Mouse (Mus musculus): ENCODE data around the gene Isoc2a. TPM values are rescaled to one million over a fixed set of nuclear protein-coding genes. Genes with fewer than 3 reads are reported as not detected.

Gene Isoc2a
- polyA plus RNA-seq, 1 experiment, result 4.3 TPM

DNA sequence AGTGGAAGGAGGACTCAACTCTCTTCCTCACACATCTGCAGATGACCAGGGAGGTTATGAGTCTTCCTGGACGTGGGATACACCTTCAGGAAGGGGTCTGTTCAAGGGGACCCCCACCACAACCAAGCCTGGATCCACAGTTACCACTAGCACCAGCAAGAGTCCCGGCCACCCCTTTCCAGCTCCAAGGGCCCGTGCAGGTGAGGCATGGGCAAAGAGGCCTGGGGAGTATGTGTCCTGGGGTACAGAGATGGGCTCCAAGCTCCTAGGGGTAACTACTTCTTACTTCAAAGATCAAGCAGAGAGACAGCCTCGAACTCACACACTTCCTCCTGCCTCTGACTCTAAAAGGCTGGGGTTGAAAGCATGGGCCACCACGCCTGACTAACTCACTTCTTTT lies 65.7 kb downstream of the Isoc2a start:
- Histone ChIP-seq H3K9ac (ENCODE audit: low read depth, poor library complexity, severe bottlenecking) (no peak overlapping the region), H3K9me3 (replicated peaks; ENCODE audit: control insufficient read depth, insufficient read depth, low read length, poor library complexity, severe bottlenecking) (no peaks in the 10 kb centered on the region), H3K27ac (ENCODE audit: insufficient read depth, low read length) (no peak overlapping the region), H3K4me1 (ENCODE audit: control insufficient read depth, insufficient read depth, low read length) (no peaks in the 10 kb centered on the region), H3K36me3 (ENCODE audit: control insufficient read depth, insufficient read depth, low read length, poor library complexity, severe bottlenecking) (no peaks in the 10 kb centered on the region), H3K27me3 (ENCODE audit: control insufficient read depth, insufficient read depth, low read length, poor library complexity, severe bottlenecking) (no peaks in the 10 kb centered on the region), H3K4me3 (ENCODE audit: low read depth, low read length) (no peak overlapping the region)
- no peak for TF ChIP-seq POLR2A (IDR thresholded peaks at IDR 0.05; ENCODE audit: insufficient read depth, low read length)
- no peak for TF ChIP-seq CTCF (IDR thresholded peaks at IDR 0.05; ENCODE audit: low read depth, low read length)
- no peak for TF ChIP-seq EP300 (IDR thresholded peaks at IDR 0.05; ENCODE audit: insufficient read depth, low read depth, low read length)

DNA sequence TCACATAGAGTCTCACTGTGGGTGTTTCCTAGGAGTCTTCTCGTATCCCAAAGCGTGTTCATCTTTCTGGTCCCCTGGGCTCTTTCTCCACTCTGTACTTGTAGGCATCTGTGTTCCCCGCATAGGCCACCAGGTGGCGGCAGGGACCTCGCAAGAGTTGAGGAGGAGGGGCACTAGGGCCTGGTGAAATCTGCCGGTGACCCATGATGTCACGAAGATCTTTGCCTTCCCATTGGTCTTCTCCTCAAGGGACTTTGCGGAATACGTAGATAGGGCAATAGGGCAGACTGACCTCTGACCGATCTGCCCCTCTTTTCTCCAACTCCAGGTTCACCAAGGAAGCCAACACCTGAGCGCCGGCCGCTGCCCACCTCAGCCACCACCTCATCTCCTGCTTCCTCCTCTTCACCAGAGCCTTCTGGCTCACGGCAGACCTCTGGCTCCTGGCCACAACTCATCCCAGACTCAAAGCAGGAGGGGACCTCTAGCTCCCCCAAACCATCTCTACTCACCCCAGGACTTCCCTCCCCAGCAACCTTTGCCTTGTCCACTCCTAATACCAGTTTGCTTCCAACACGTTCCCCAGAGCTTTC lies 66.4 kb downstream of the Isoc2a start:
- no peaks in the 10 kb centered on the region for H3K9me3 ChIP-seq (replicated peaks; ENCODE audit: control insufficient read depth, insufficient read depth, low read length, poor library complexity, severe bottlenecking)
- H3K27ac ChIP-seq (ENCODE audit: insufficient read depth, low read length), result no peak overlapping the region
- no peaks in the 10 kb centered on the region for H3K4me1 ChIP-seq (ENCODE audit: control insufficient read depth, insufficient read depth, low read length)
- H3K36me3 ChIP-seq (ENCODE audit: control insufficient read depth, insufficient read depth, low read length, poor library complexity, severe bottlenecking), result no peaks in the 10 kb centered on the region
- TF ChIP-seq CTCF (IDR thresholded peaks at IDR 0.05; ENCODE audit: low read depth, low read length) (peak; percentile 93), POLR2A (IDR thresholded peaks at IDR 0.05; ENCODE audit: insufficient read depth, low read length) (no peak), EP300 (IDR thresholded peaks at IDR 0.05; ENCODE audit: insufficient read depth, low read depth, low read length) (no peak)
- H3K4me3 ChIP-seq (ENCODE audit: low read depth, low read length), result peak overlapping the region; percentile 28
- H3K9ac ChIP-seq (ENCODE audit: low read depth, poor library complexity, severe bottlenecking), result no peak overlapping the region
- no peaks in the 10 kb centered on the region for H3K27me3 ChIP-seq (ENCODE audit: control insufficient read depth, insufficient read depth, low read length, poor library complexity, severe bottlenecking)

Other genes with a start within 250 kb of the Isoc2a start
- gene Tmem86b, start 245.7 kb upstream of the Isoc2a start, polyA plus RNA-seq (2011; ENCODE audit: insufficient read depth, insufficient read length, low read depth, missing spikeins), result 3.8 and 5.5 TPM in 2 replicates
- gene Ppp6r1, start 218.1 kb upstream of the Isoc2a start, polyA plus RNA-seq (2011; ENCODE audit: insufficient read depth, insufficient read length, low read depth, missing spikeins), result 58.6 and 66.3 TPM in 2 replicates
- gene Hspbp1, start 192.1 kb upstream of the Isoc2a start, polyA plus RNA-seq (2011; ENCODE audit: insufficient read depth, insufficient read length, low read depth, missing spikeins), result 51.8 and 63.3 TPM in 2 replicates
- gene Brsk1, start 186.5 kb upstream of the Isoc2a start, polyA plus RNA-seq (2011; ENCODE audit: insufficient read depth, insufficient read length, low read depth, missing spikeins), result 10.9 TPM in 2 replicates
- not detected in 2 replicates for gene Tmem150b, start 151.9 kb upstream of the Isoc2a start, polyA plus RNA-seq (2011; ENCODE audit: insufficient read depth, insufficient read length, low read depth, missing spikeins)
- gene Kmt5c, start 137.0 kb upstream of the Isoc2a start, polyA plus RNA-seq (2011; ENCODE audit: insufficient read depth, insufficient read length, low read depth, missing spikeins), result 69.0 and 72.3 TPM in 2 replicates
- gene Cox6b2, start 124.1 kb upstream of the Isoc2a start, polyA plus RNA-seq (2011; ENCODE audit: insufficient read depth, insufficient read length, low read depth, missing spikeins), result 319 and 368 TPM in 2 replicates
- not detected in 2 replicates for gene Fam71e2, start 105.9 kb upstream of the Isoc2a start, polyA plus RNA-seq (2011; ENCODE audit: insufficient read depth, insufficient read length, low read depth, missing spikeins)
- gene Il11, start 94.3 kb upstream of the Isoc2a start, polyA plus RNA-seq (2011; ENCODE audit: insufficient read depth, insufficient read length, low read depth, missing spikeins), result 1.4 and 1.9 TPM in 2 replicates
- gene Tmem190, start 94.2 kb upstream of the Isoc2a start, polyA plus RNA-seq (2011; ENCODE audit: insufficient read depth, insufficient read length, low read depth, missing spikeins), result not detected in 2 replicates
- gene Tmem238, start 87.5 kb upstream of the Isoc2a start, polyA plus RNA-seq (2011; ENCODE audit: insufficient read depth, insufficient read length, low read depth, missing spikeins), result 2.6 and 6.8 TPM in 2 replicates
- 969 and 977 TPM in 2 replicates for gene Rpl28, start 84.3 kb upstream of the Isoc2a start, polyA plus RNA-seq (2011; ENCODE audit: insufficient read depth, insufficient read length, low read depth, missing spikeins)
- 474 and 498 TPM in 2 replicates for gene Ube2s, start 64.6 kb upstream of the Isoc2a start, polyA plus RNA-seq (2011; ENCODE audit: insufficient read depth, insufficient read length, low read depth, missing spikeins)
- 3.8 and 5.3 TPM in 2 replicates for gene Shisa7, start 32.5 kb upstream of the Isoc2a start, polyA plus RNA-seq (2011; ENCODE audit: insufficient read depth, insufficient read length, low read depth, missing spikeins)
- 3.8 and 4.2 TPM in 2 replicates for gene Isoc2b, start 6.9 kb upstream of the Isoc2a start, polyA plus RNA-seq (2011; ENCODE audit: insufficient read depth, insufficient read length, low read depth, missing spikeins)
- gene Gm36210, start 29.4 kb downstream of the Isoc2a start, polyA plus RNA-seq (2011; ENCODE audit: insufficient read depth, insufficient read length, low read depth, missing spikeins), result 1.1 TPM in 2 replicates
- gene Zfp628, start 38.1 kb downstream of the Isoc2a start, polyA plus RNA-seq (2011; ENCODE audit: insufficient read depth, insufficient read length, low read depth, missing spikeins), result 5.0 and 5.4 TPM in 2 replicates
- 2.2 and 3.3 TPM in 2 replicates for gene Nat14, start 44.9 kb downstream of the Isoc2a start, polyA plus RNA-seq (2011; ENCODE audit: insufficient read depth, insufficient read length, low read depth, missing spikeins)
- 1.5 and 2.0 TPM in 2 replicates for gene Ssc5d, start 48.6 kb downstream of the Isoc2a start, polyA plus RNA-seq (2011; ENCODE audit: insufficient read depth, insufficient read length, low read depth, missing spikeins)
- 0.48 and 1.0 TPM in 2 replicates for gene Sbk2, start 87.3 kb downstream of the Isoc2a start, polyA plus RNA-seq (2011; ENCODE audit: insufficient read depth, insufficient read length, low read depth, missing spikeins)
- gene Sbk3, start 94.0 kb downstream of the Isoc2a start, polyA plus RNA-seq (2011; ENCODE audit: insufficient read depth, insufficient read length, low read depth, missing spikeins), result 0.25 and 0.55 TPM in 2 replicates
- gene Zfp579, start 119.0 kb downstream of the Isoc2a start, polyA plus RNA-seq (2011; ENCODE audit: insufficient read depth, insufficient read length, low read depth, missing spikeins), result 7.6 and 10.9 TPM in 2 replicates
- 2.5 and 4.7 TPM in 2 replicates for gene Zfp524, start 137.3 kb downstream of the Isoc2a start, polyA plus RNA-seq (2011; ENCODE audit: insufficient read depth, insufficient read length, low read depth, missing spikeins)
- 43.2 and 57.0 TPM in 2 replicates for gene Fiz1, start 137.5 kb downstream of the Isoc2a start, polyA plus RNA-seq (2011; ENCODE audit: insufficient read depth, insufficient read length, low read depth, missing spikeins)
- not detected in 2 replicates for gene Gm44973, start 138.3 kb downstream of the Isoc2a start, polyA plus RNA-seq (2011; ENCODE audit: insufficient read depth, insufficient read length, low read depth, missing spikeins)
- gene Zfp865, start 143.2 kb downstream of the Isoc2a start, polyA plus RNA-seq (2011; ENCODE audit: insufficient read depth, insufficient read length, low read depth, missing spikeins), result 23.0 and 24.7 TPM in 2 replicates
- 5.6 and 5.7 TPM in 2 replicates for gene Ccdc106, start 143.4 kb downstream of the Isoc2a start, polyA plus RNA-seq (2011; ENCODE audit: insufficient read depth, insufficient read length, low read depth, missing spikeins)
- 1.9 TPM in 1 of 2 replicates, not detected in the other for gene 4632433K11Rik, start 157.0 kb downstream of the Isoc2a start, polyA plus RNA-seq (2011; ENCODE audit: insufficient read depth, insufficient read length, low read depth, missing spikeins)
- gene Zfp784, start 161.3 kb downstream of the Isoc2a start, polyA plus RNA-seq (2011; ENCODE audit: insufficient read depth, insufficient read length, low read depth, missing spikeins), result 0.30 TPM in 1 of 2 replicates, not detected in the other
- 14.0 and 16.0 TPM in 2 replicates for gene Zfp580, start 174.4 kb downstream of the Isoc2a start, polyA plus RNA-seq (2011; ENCODE audit: insufficient read depth, insufficient read length, low read depth, missing spikeins)
- 236 and 262 TPM in 2 replicates for gene U2af2, start 185.0 kb downstream of the Isoc2a start, polyA plus RNA-seq (2011; ENCODE audit: insufficient read depth, insufficient read length, low read depth, missing spikeins)
- gene Epn1, start 203.1 kb downstream of the Isoc2a start, polyA plus RNA-seq (2011; ENCODE audit: insufficient read depth, insufficient read length, low read depth, missing spikeins), result 68.8 and 69.1 TPM in 2 replicates
- gene Rfpl4, start 239.8 kb downstream of the Isoc2a start, polyA plus RNA-seq (2011; ENCODE audit: insufficient read depth, insufficient read length, low read depth, missing spikeins), result not detected in 2 replicates
- 0.90 and 1.3 TPM in 2 replicates for gene Rasl2-9, start 248.8 kb downstream of the Isoc2a start, polyA plus RNA-seq (2011; ENCODE audit: insufficient read depth, insufficient read length, low read depth, missing spikeins)